28 mouse cellular contexts compared by ENCODE assay signal in genomic region chr4:4614577-4614976, GRCm38 (mm10).
DNase-seq lines count a peak whose midpoint lies in the region; ATAC-seq and TF ChIP-seq lines count a peak whose summit lies in the region.
"Had no signal": no experiment of that assay in that cellular context is flagged by ENCODE, and none has a peak within 500 bp of the region (broad histone marks: within the 10 kb centered on the region; RNA-seq: fewer than 3 reads in every experiment).

No protein-coding gene starts in this region.

- H3K79me2 ChIP-seq in liver, adult 2 months (ENCODE audit: control insufficient read depth, insufficient read depth, low read length) = no peaks in the 10 kb centered on the region

- H3K4me3 ChIP-seq in embryonic facial prominence, embryonic 14.5 days (ENCODE audit: low read depth, low read length) = no peak overlapping the region
- H3K4me3 ChIP-seq in embryonic facial prominence, embryonic 10.5 days = no peak overlapping the region
- H3K4me3 ChIP-seq in liver, adult 2 months (ENCODE audit: insufficient read depth, low read depth, low read length) = no peak overlapping the region
- H3K4me3 ChIP-seq in liver, embryonic 12.5 days = no peak overlapping the region
- H3K4me3 ChIP-seq in stomach, postnatal 0 days (ENCODE audit: low read depth, low read length) = no peak overlapping the region
- H3K4me3 ChIP-seq: embryonic facial prominence, embryonic 15.5 days; forebrain, embryonic 12.5 days; forebrain, embryonic 15.5 days; heart, embryonic 12.5 days; heart, embryonic 15.5 days had no signal

- no peaks in the 10 kb centered on the region for H3K4me1 ChIP-seq in embryonic facial prominence, embryonic 14.5 days (ENCODE audit: control insufficient read depth, insufficient read depth, low read length)
- no peaks in the 10 kb centered on the region for H3K4me1 ChIP-seq in embryonic facial prominence, embryonic 10.5 days
- H3K4me1 ChIP-seq in liver, adult 2 months (ENCODE audit: control insufficient read depth, insufficient read depth, low read length) = no peaks in the 10 kb centered on the region
- H3K4me1 ChIP-seq in liver, embryonic 12.5 days = no peaks in the 10 kb centered on the region
- H3K4me1 ChIP-seq in stomach, postnatal 0 days (replicated peaks; ENCODE audit: control insufficient read depth, insufficient read depth) = peaks cover 4% of the 10 kb centered on the region; the same call in 1 of the 2 replicates
- H3K4me1 ChIP-seq: embryonic facial prominence, embryonic 15.5 days; forebrain, embryonic 12.5 days; forebrain, embryonic 15.5 days; heart, embryonic 12.5 days; heart, embryonic 15.5 days had no signal

- no peak for TF ChIP-seq CTCF in liver, adult 2 months (IDR thresholded peaks at IDR 0.05; ENCODE audit: low read depth, low read length)
- no peak for TF ChIP-seq CTCF in stomach, postnatal 0 days (IDR thresholded peaks at IDR 0.05; ENCODE audit: low read depth)

- TF ChIP-seq EP300 in stomach, postnatal 0 days (optimal IDR thresholded peaks at IDR 0.05) = no peak

- no peak for TF ChIP-seq POLR2A in liver, adult 2 months (IDR thresholded peaks at IDR 0.05; ENCODE audit: extremely low read depth, insufficient read depth, low read length)

- no peaks in the 10 kb centered on the region for H3K27me3 ChIP-seq in embryonic facial prominence, embryonic 14.5 days (replicated peaks; ENCODE audit: control insufficient read depth, insufficient read depth, low read length)
- H3K27me3 ChIP-seq in embryonic facial prominence, embryonic 10.5 days (replicated peaks; ENCODE audit: low read depth, poor library complexity, severe bottlenecking) = no peaks in the 10 kb centered on the region
- no peaks in the 10 kb centered on the region for H3K27me3 ChIP-seq in liver, adult 2 months (ENCODE audit: control insufficient read depth, insufficient read depth, low read length)
- H3K27me3 ChIP-seq in liver, embryonic 12.5 days (replicated peaks) = no peaks in the 10 kb centered on the region
- no peaks in the 10 kb centered on the region for H3K27me3 ChIP-seq in stomach, postnatal 0 days (ENCODE audit: control insufficient read depth, insufficient read depth, low read length)
- H3K27me3 ChIP-seq: CH12.LX; embryonic facial prominence, embryonic 15.5 days; forebrain, embryonic 12.5 days; forebrain, embryonic 15.5 days; heart, embryonic 12.5 days; heart, embryonic 15.5 days had no signal

- DNase-seq in embryonic facial prominence, embryonic 14.5 days (ENCODE audit: low spot score) = peak; percentile 18
- no peak for DNase-seq in embryonic facial prominence, embryonic 10.5 days (ENCODE audit: low spot score)
- peak; percentile 40 for DNase-seq in liver, adult 2 months (ENCODE audit: extremely low read depth, low read depth, low spot score)
- DNase-seq in 3T3-L1 (ENCODE audit: low read depth, low spot score) = peak; percentile 79
- DNase-seq in stomach, postnatal 0 days (ENCODE audit: low spot score) = no peak
- no peak for DNase-seq in adrenal gland, postnatal 4 days (ENCODE audit: low spot score in 2 of 2)
- DNase-seq: adrenal gland, adult 2 months; adrenal gland, postnatal 14 days; B cell, adult 2 months; cerebellum, adult 11-12 months; cerebellum, adult 8-10 months; cerebellum, postnatal 10 days; cerebellum, postnatal 36 days; embryo, embryonic 11 days; gastrocnemius, postnatal 25 days; heart, adult 18-20 months; heart, postnatal 10 days; heart, postnatal 4 days had no signal

- H3K9me3 ChIP-seq in embryonic facial prominence, embryonic 14.5 days (ENCODE audit: control insufficient read depth, low read length) = no peaks in the 10 kb centered on the region
- no peaks in the 10 kb centered on the region for H3K9me3 ChIP-seq in embryonic facial prominence, embryonic 10.5 days
- no peaks in the 10 kb centered on the region for H3K9me3 ChIP-seq in liver, embryonic 12.5 days (replicated peaks)
- H3K9me3 ChIP-seq in stomach, postnatal 0 days (ENCODE audit: control insufficient read depth, low read length) = no peaks in the 10 kb centered on the region
- H3K9me3 ChIP-seq: embryonic facial prominence, embryonic 15.5 days; forebrain, embryonic 12.5 days; forebrain, embryonic 15.5 days; G1E; heart, embryonic 12.5 days; heart, embryonic 15.5 days had no signal

- H3K36me3 ChIP-seq in embryonic facial prominence, embryonic 14.5 days (ENCODE audit: control insufficient read depth, insufficient read depth, low read length) = no peaks in the 10 kb centered on the region
- no peaks in the 10 kb centered on the region for H3K36me3 ChIP-seq in embryonic facial prominence, embryonic 10.5 days (replicated peaks)
- no peaks in the 10 kb centered on the region for H3K36me3 ChIP-seq in liver, adult 2 months (ENCODE audit: control insufficient read depth, insufficient read depth, low read length)
- no peaks in the 10 kb centered on the region for H3K36me3 ChIP-seq in liver, embryonic 12.5 days
- H3K36me3 ChIP-seq in stomach, postnatal 0 days (ENCODE audit: control insufficient read depth, insufficient read depth, low read length) = no peaks in the 10 kb centered on the region
- H3K36me3 ChIP-seq: embryonic facial prominence, embryonic 15.5 days; forebrain, embryonic 12.5 days; forebrain, embryonic 15.5 days; G1E; heart, embryonic 12.5 days; heart, embryonic 15.5 days had no signal

- no peak overlapping the region for H3K9ac ChIP-seq in embryonic facial prominence, embryonic 14.5 days (ENCODE audit: low read depth, low read length)
- no peak overlapping the region for H3K9ac ChIP-seq in liver, adult 2 months (ENCODE audit: low read depth, low read length)
- H3K9ac ChIP-seq in liver, embryonic 12.5 days = no peak overlapping the region
- no peak overlapping the region for H3K9ac ChIP-seq in stomach, postnatal 0 days (ENCODE audit: low read length)
- H3K9ac ChIP-seq: embryonic facial prominence, embryonic 15.5 days; forebrain, embryonic 12.5 days; forebrain, embryonic 15.5 days; heart, embryonic 12.5 days; heart, embryonic 15.5 days; hindbrain, embryonic 14.5 days had no signal

- no peak for ATAC-seq in embryonic facial prominence, embryonic 14.5 days (ENCODE audit: low read depth)
- no peak for ATAC-seq in liver, embryonic 12.5 days
- peak; percentile 73 for ATAC-seq in stomach, postnatal 0 days (ENCODE audit: low FRiP score, low TSS enrichment)
- ATAC-seq: forebrain, embryonic 15.5 days; hindbrain, postnatal 0 days had no signal

- no peak overlapping the region for H3K4me2 ChIP-seq in embryonic facial prominence, embryonic 14.5 days (ENCODE audit: low read depth, low read length)
- no peak overlapping the region for H3K4me2 ChIP-seq in liver, embryonic 12.5 days
- H3K4me2 ChIP-seq in stomach, postnatal 0 days (replicated peaks; ENCODE audit: low read depth) = no peak overlapping the region
- H3K4me2 ChIP-seq: embryonic facial prominence, embryonic 15.5 days; forebrain, embryonic 12.5 days; forebrain, embryonic 15.5 days; heart, embryonic 12.5 days; heart, embryonic 15.5 days; hindbrain, embryonic 14.5 days had no signal

- H3K27ac ChIP-seq in embryonic facial prominence, embryonic 14.5 days (replicated peaks; ENCODE audit: low read depth, low read length) = no peak overlapping the region
- H3K27ac ChIP-seq in embryonic facial prominence, embryonic 10.5 days (replicated peaks) = no peak overlapping the region
- H3K27ac ChIP-seq in liver, adult 2 months (replicated peaks; ENCODE audit: insufficient read depth, low read depth, low read length) = no peak overlapping the region
- no peak overlapping the region for H3K27ac ChIP-seq in liver, embryonic 12.5 days
- no peak overlapping the region for H3K27ac ChIP-seq in stomach, postnatal 0 days (replicated peaks)
- H3K27ac ChIP-seq: embryonic facial prominence, embryonic 15.5 days; forebrain, embryonic 12.5 days; forebrain, embryonic 15.5 days; heart, embryonic 15.5 days; hindbrain, embryonic 14.5 days; hindbrain, postnatal 0 days had no signal

Comparison
In these comparisons a context has a peak if more than half of its experiments do, and no peak if none do; other contexts are left out.
1. DNase-seq: peak in embryonic facial prominence, embryonic 14.5 days (single experiment), liver, adult 2 months (single experiment) and 3T3-L1 (single experiment); none in embryonic facial prominence, embryonic 10.5 days (single experiment), stomach, postnatal 0 days (single experiment) and adrenal gland, postnatal 4 days (0 of 2).